Mouse (Mus musculus) retina, postnatal 7 days (tissue): ENCODE results near the gene Mutyh.
"Not testable (repeated sequence)": the region's sequence is repeated elsewhere in the genome, so short reads cannot be mapped to it uniquely, and the experiment has no call there.

Experiments
- DNase-seq: peaks from one replicate; pipeline ENCODE4 v3.0.0-alpha.2; 2012; ENCODE audit warnings: low read depth, low spot score

Gene Mutyh

GRCm38 (mm10) chr4:116820902-116821693 is 13.6 kb downstream of the Mutyh start:
- DNase-seq: no peak

GRCm38 (mm10) chr4:116821694-116822016 is 14.1 kb downstream of the Mutyh start, which contains the start of gene Hpdl:
Gene Hpdl (minus strand): TSS chr4:116821707.
- DNase-seq: no peak

- peak; percentile 59 for DNase-seq
Observed at GRCm38 (mm10) chr4:116824541-116825004, 17.1 kb downstream of the Mutyh start.

GRCm38 (mm10) chr4:116827819-116828218 is 20.3 kb downstream of the Mutyh start:
- DNase-seq: peak; percentile 77

GRCm38 (mm10) chr4:116829364-116830069 is 22.0 kb downstream of the Mutyh start:
- no peak for DNase-seq

DNA sequence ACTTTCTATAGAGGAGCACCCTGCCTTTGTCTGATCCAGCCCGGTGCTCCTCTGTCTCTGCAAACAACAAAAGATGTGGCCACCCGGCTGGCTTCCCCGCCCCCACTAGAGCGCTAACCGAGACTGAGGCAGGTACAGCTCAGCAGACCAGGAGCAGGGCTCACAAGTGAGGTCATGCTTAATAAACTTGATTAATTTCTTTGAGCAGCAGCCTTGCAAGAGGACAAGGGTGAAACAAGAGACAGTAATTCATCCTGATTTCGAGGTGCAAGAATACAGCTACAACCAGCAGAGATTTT is 22.5 kb downstream of the Mutyh start:
- DNase-seq: no peak

DNA sequence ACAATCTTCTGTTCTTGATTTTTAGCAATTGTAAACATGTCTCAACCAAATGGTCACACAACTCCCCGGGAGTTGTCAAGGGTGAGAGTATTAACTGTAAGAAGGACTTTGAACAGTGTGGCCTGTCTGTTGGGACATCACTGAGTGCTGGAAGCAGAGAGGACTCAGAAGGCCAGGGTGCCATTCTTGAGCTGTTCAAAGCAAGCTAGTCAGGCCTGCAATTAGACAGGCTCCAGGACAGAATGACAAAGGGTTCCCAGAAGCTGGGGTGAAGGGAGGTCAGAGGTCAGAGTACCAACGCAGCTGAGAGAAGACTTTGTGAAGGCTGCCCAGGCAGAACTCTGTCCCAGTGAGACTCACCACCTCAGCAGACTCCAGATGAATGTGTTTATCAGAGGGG is 31.5 kb downstream of the Mutyh start:
- DNase-seq: no peak

DNA sequence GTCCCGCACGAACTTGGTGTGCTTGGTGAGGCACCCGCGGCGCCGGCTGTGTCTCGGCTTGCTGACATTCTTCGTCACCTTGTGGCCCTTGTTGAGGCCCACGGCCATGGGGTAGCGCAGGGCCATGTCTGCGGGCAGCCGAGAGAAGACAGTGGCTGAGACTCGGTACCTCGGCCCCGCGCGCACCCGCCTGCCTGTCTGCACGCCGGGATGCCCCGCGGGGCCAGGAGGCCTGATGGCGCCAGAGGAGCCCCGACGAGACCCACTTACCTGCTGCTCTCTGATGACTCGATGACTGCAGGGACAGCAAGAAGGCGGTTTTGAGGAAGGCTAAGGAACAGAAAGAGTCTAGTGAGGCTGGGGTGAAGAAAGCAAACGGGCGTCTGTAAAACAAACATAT is 32.6 kb downstream of the Mutyh start:
- not testable (repeated sequence) for DNase-seq

GRCm38 (mm10) chr4:116840841-116841240 is 33.3 kb downstream of the Mutyh start:
- no peak for DNase-seq

- no peak for DNase-seq
Observed at GRCm38 (mm10) chr4:116844324-116844723, 36.8 kb downstream of the Mutyh start.

GRCm38 (mm10) chr4:116849901-116850300 is 42.4 kb downstream of the Mutyh start:
- DNase-seq: no peak

DNA sequence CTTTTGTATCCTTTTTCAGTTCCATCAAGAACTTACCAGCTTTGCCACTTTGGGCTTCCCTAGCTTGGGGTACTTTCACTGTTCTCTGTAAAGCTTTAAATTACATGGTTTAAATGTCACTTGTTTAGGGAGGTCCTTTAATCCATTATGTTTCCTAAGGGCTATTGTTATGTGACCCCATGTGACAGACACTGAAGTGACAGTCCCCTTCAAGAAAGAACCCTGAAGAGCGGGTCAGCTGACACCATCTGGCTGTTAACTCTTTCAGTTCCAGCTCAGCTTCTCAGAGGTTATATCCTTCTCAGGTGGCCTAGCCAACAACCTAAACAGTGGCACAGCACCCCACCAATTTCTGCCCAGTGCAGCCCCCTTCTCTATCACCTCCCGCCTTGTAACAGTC is 46.8 kb downstream of the Mutyh start:
- DNase-seq: no peak

DNA sequence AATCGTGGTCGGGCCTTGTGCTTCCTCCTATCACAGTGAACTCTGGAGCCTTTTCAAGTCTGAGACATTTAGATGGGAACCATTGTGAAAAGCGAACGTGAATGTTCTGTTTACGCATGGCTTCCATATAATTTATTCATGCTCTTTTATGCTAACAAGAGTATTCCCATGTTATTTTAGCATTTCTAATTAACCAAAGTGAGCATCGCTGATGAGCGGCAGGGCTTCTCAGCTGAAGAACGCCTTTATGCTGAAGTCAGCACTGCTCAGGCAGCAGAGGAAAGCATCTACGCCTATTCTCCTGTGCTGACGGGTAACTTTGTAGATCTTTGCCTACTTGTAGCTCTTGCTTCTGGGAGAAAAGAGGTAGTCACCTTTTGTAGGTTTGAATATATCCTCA is 49.7 kb downstream of the Mutyh start:
- DNase-seq: no peak

DNA sequence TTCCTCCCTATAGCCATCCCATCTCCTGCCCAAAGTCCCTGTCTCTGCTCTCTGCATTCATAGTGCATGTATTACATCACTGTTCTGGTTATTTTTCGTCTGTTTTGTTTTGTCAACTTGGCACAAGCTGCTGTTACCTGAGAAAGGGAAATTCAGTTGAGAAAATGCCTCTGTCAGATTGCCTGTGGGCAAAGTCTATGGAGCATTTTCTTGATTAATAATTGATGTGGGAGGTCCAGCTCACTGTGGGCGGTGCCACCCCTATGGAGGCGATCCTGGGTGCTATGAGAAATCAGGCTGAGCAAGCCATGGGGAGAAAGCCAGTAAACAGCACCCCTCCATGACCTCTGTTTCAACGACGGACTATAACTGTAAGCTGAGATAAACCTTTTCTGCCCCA is 52.2 kb downstream of the Mutyh start:
- DNase-seq: no peak

- DNase-seq: no peak
Observed at GRCm38 (mm10) chr4:116862023-116862422, 54.5 kb downstream of the Mutyh start.
